Mouse (Mus musculus) stomach, postnatal 0 days (tissue): ENCODE data around the gene Snrnp35. TPM values are rescaled to one million over a fixed set of nuclear protein-coding genes. Genes with fewer than 3 reads are reported as not detected.

Experiments
- ATAC-seq: fragments of 200-750 bp; cut with Nextera tagmentation; 2 replicates; pipeline ENCODE4 v1.8.0; 2017; ENCODE audit not compliant: low FRiP score, low TSS enrichment
- DNase-seq: peaks from one replicate; pipeline ENCODE4 v3.0.0-alpha.2; 2016; ENCODE audit warnings: low spot score
- H3K27ac ChIP-seq: fragments of 300-500 bp; sonication (generic); replicated peaks from 2 replicates; pipeline ENCODE4 v1.5.1; 2014; ENCODE audit warnings: mild to moderate bottlenecking, control low read depth
- H3K27me3 ChIP-seq: fragments of 300-500 bp; sonication (generic); 2 replicates; pipeline ENCODE4 v1.6.1; 2014; ENCODE audit warnings: low read length; ENCODE audit not compliant: control insufficient read depth, insufficient read depth
- H3K36me3 ChIP-seq: fragments of 300-500 bp; sonication (generic); 2 replicates; pipeline ENCODE4 v1.6.1; 2014; ENCODE audit warnings: low read length, mixed read lengths; ENCODE audit not compliant: control insufficient read depth, insufficient read depth
- H3K4me1 ChIP-seq: fragments of 300-500 bp; sonication (generic); replicated peaks from 2 replicates; pipeline ENCODE4 v1.6.1; 2014; ENCODE audit warnings: antibody characterized with exemption; ENCODE audit not compliant: control insufficient read depth, insufficient read depth
- H3K4me2 ChIP-seq: fragments of 300-500 bp; sonication (generic); replicated peaks from 2 replicates; pipeline ENCODE4 v1.6.1; 2014; ENCODE audit warnings: low read depth, mild to moderate bottlenecking, control low read depth, moderate library complexity
- H3K4me3 ChIP-seq: fragments of 300-500 bp; sonication (generic); 2 replicates; pipeline ENCODE4 v1.5.1; 2014; ENCODE audit warnings: low read depth, low read length, control low read depth
- H3K9ac ChIP-seq: fragments of 300-500 bp; sonication (generic); 2 replicates; pipeline ENCODE4 v1.6.1; 2014; ENCODE audit warnings: mild to moderate bottlenecking, low read length, control low read depth, mixed read lengths
- H3K9me3 ChIP-seq: fragments of 300-500 bp; sonication (generic); 2 replicates; pipeline ENCODE4 v1.6.1; 2016; ENCODE audit warnings: low read length; ENCODE audit not compliant: control insufficient read depth
- CTCF ChIP-seq: IDR thresholded peaks from 2 replicates; pipeline ENCODE4 v1.5.1; 2016; ENCODE audit warnings: antibody characterized with exemption, low read depth, mild to moderate bottlenecking, moderate library complexity
- EP300 ChIP-seq: optimal IDR thresholded peaks from 2 replicates; pipeline ENCODE3; 2016; ENCODE audit warnings: antibody characterized with exemption
- WGBS: fragments of 180-500 bp; shearing (Covaris S2); extraction: QIAGEN DNeasy Blood & Tissue Kit; methylation state at CpG from one replicate; pipeline ENCODE4 v1.1.7; 2014; 5-methylcytosine and 5-hydroxymethylcytosine counted together
- polyA plus RNA-seq: library from polyadenylated mRNA; unstranded; fragments of >200 nt; fragmentation: Nextera tagmentation; extraction: Ambion mirVana; gene quantifications from 2 replicates; pipeline ENCODE4 v1.2.1, GENCODE M21; 2015

The Snrnp35 gene
- polyA plus RNA-seq, 1 experiment from 2014 or later = 10.8 TPM

GRCm38 (mm10) chr5:124467766-124468165, 15.2 kb upstream of the Snrnp35 start:
- DNase-seq (no peak), ATAC-seq (no peak)
- 79% methylated on average over 1 of the region's 1 CpGs for WGBS
- H3K27ac ChIP-seq = no peak overlapping the region
- no peak overlapping the region for H3K4me3 ChIP-seq
- no peak overlapping the region for H3K9ac ChIP-seq
- no peaks in the 10 kb centered on the region for H3K9me3 ChIP-seq
- H3K36me3 ChIP-seq = peaks cover 8% of the 10 kb centered on the region
- no peaks in the 10 kb centered on the region for H3K4me1 ChIP-seq
- H3K27me3 ChIP-seq = no peaks in the 10 kb centered on the region
- no peak overlapping the region for H3K4me2 ChIP-seq
- TF ChIP-seq EP300 = no peak
- TF ChIP-seq CTCF = no peak

GRCm38 (mm10) chr5:124468365-124468764, 14.6 kb upstream of the Snrnp35 start:
- DNase-seq = no peak
- H3K27ac ChIP-seq = no peak overlapping the region
- TF ChIP-seq EP300 = no peak
- TF ChIP-seq CTCF = no peak
- H3K4me2 ChIP-seq = no peak overlapping the region
- no peaks in the 10 kb centered on the region for H3K4me1 ChIP-seq
- no peak overlapping the region for H3K4me3 ChIP-seq
- 87% methylated on average over 7 of the region's 7 CpGs for WGBS
- H3K9ac ChIP-seq = no peak overlapping the region
- H3K36me3 ChIP-seq = peaks cover 7% of the 10 kb centered on the region
- ATAC-seq = no peak
- no peaks in the 10 kb centered on the region for H3K27me3 ChIP-seq
- H3K9me3 ChIP-seq = no peaks in the 10 kb centered on the region

- Histone ChIP-seq H3K27me3 (no peaks in the 10 kb centered on the region), H3K4me2 (no peak overlapping the region), H3K4me3 (no peak overlapping the region), H3K9me3 (no peaks in the 10 kb centered on the region), H3K27ac (no peak overlapping the region), H3K9ac (no peak overlapping the region), H3K36me3 (peaks cover 4% of the 10 kb centered on the region), H3K4me1 (no peaks in the 10 kb centered on the region)
- TF ChIP-seq CTCF (no peak), EP300 (no peak)
- ATAC-seq = no peak
- 95% methylated on average over 6 of the region's 6 CpGs for WGBS
- no peak for DNase-seq
Observed at GRCm38 (mm10) chr5:124469486-124469885, 13.4 kb upstream of the Snrnp35 start.

DNA sequence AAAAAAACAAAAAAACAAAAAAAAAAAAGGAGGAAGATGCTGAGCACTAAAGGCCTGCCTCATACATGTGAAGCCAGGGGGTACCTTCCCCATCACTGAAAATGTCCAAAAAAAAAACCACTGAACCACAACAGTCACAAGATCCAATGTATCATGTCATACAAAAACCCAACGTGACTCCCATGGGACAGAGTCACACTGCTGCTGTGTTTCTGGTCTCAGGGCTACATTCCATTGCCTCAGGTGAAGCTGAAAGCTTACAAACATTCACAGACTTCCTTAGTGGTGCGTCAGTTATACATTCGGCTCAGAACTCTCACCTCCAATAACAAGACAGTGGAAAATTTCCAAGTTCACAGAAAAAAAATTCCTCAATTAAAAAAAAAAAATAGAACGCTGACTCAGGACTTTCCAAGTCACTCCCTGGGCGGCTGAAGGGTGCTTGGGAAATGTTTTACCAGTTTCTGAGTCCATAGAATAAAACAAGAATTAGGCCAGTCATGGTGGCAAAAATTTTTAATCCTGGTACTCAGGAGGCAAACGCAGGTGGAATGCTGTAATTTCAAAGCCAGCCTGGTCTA, 12.3 kb upstream of the Snrnp35 start:
- ATAC-seq (no peak), DNase-seq (no peak)
- H3K4me2 ChIP-seq = no peak overlapping the region
- peaks cover 4% of the 10 kb centered on the region for H3K36me3 ChIP-seq
- H3K9ac ChIP-seq = no peak overlapping the region
- no peaks in the 10 kb centered on the region for H3K4me1 ChIP-seq
- H3K27me3 ChIP-seq = no peaks in the 10 kb centered on the region
- no peaks in the 10 kb centered on the region for H3K9me3 ChIP-seq
- TF ChIP-seq EP300 = no peak
- TF ChIP-seq CTCF = no peak
- 69% methylated on average over 6 of the region's 6 CpGs for WGBS
- no peak overlapping the region for H3K27ac ChIP-seq
- no peak overlapping the region for H3K4me3 ChIP-seq

DNA sequence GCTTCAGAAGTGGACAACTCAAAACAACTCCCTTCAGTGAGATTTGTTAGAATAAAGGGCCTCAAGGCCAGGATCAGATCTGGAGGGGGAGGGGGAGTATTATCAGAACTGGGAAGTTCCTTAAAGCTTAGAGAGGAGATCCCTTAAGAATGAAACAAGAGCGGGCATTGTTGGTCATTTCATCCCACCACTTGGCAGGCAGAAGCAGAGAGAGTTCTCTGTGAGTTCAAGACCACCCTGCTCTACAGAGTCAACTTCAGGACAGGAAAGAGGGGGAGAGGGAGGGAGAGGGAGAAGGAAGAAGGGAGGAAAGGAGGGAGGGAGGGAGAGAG, 4.1 kb upstream of the Snrnp35 start:
- no peak for DNase-seq
- Histone ChIP-seq H3K4me3 (no peak overlapping the region), H3K27me3 (no peaks in the 10 kb centered on the region), H3K4me1 (peaks cover 4% of the 10 kb centered on the region; the same call in 1 of the 2 replicates), H3K27ac (peak overlapping the region; percentile 82), H3K9me3 (no peaks in the 10 kb centered on the region), H3K4me2 (peak overlapping the region; percentile 39; the same call in 1 of the 2 replicates), H3K36me3 (no peaks in the 10 kb centered on the region), H3K9ac (peak overlapping the region; percentile 38; the same call in 1 of the 2 replicates)
- no peak for TF ChIP-seq EP300
- TF ChIP-seq CTCF = no peak
- no peak for ATAC-seq
- WGBS = 60% methylated on average over 1 of the region's 1 CpGs

GRCm38 (mm10) chr5:124480119-124480518, 2.8 kb upstream of the Snrnp35 start:
- Histone ChIP-seq H3K27me3 (no peaks in the 10 kb centered on the region), H3K36me3 (no peaks in the 10 kb centered on the region), H3K4me3 (no peak overlapping the region), H3K27ac (no peak overlapping the region), H3K9me3 (no peaks in the 10 kb centered on the region), H3K4me1 (peaks cover 4% of the 10 kb centered on the region; the same call in 1 of the 2 replicates), H3K9ac (no peak overlapping the region), H3K4me2 (no peak overlapping the region)
- DNase-seq (no peak), ATAC-seq (no peak)
- WGBS = 57% methylated on average over 4 of the region's 4 CpGs
- TF ChIP-seq EP300 (no peak), CTCF (no peak)
